Mouse (Mus musculus) brain, embryonic 14.5 days (tissue): ENCODE measurements at regions not wholly inside any gene's neighbourhood (a gene's known extent, or its start where the extent isn't known, plus 50 kb on each side); places are given as distances from the start of the nearest gene placed in this dataset.

Experiments used
- DNase-seq: peaks from one replicate; pipeline ENCODE4 v3.0.0-alpha.2; 2011; ENCODE audit warnings: low read depth
- CTCF ChIP-seq: fragments of 200-500 bp; IDR thresholded peaks from 2 replicates; pipeline ENCODE4 v1.5.1; 2012; ENCODE audit warnings: inconsistent platforms, mild to moderate bottlenecking, moderate library complexity, borderline replicate concordance; ENCODE audit not compliant: insufficient read depth, insufficient read length; ENCODE audit errors: extremely low read depth
- POLR2A ChIP-seq: fragments of 200-500 bp; IDR thresholded peaks from 2 replicates; pipeline ENCODE4 v1.6.1; 2012; ENCODE audit warnings: mild to moderate bottlenecking, inconsistent platforms, borderline replicate concordance; ENCODE audit not compliant: poor library complexity, insufficient read depth, insufficient read length, severe bottlenecking; ENCODE audit errors: extremely low read depth

DNA sequence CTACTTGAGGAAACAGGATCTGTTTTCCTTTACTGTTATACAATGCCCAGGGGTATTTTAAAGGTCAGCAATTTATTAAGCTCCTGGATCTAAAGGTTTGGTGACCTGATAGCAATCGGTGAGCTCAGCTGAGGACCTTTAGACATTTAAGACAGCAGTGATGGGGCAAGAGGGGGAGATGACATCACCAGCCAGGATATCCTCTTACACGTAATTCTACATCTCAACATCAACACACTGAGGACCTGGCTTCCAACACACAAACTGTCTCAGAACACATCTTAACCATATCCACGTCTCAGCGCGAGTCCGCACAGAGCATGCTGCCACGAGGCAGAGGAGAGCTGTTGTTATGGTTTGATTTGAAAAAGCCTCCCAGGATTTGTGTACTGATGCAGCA, 69.2 kb downstream of the Nhlrc3 start:
- no peak for TF ChIP-seq CTCF
- TF ChIP-seq POLR2A = no peak
- no peak for DNase-seq

DNA sequence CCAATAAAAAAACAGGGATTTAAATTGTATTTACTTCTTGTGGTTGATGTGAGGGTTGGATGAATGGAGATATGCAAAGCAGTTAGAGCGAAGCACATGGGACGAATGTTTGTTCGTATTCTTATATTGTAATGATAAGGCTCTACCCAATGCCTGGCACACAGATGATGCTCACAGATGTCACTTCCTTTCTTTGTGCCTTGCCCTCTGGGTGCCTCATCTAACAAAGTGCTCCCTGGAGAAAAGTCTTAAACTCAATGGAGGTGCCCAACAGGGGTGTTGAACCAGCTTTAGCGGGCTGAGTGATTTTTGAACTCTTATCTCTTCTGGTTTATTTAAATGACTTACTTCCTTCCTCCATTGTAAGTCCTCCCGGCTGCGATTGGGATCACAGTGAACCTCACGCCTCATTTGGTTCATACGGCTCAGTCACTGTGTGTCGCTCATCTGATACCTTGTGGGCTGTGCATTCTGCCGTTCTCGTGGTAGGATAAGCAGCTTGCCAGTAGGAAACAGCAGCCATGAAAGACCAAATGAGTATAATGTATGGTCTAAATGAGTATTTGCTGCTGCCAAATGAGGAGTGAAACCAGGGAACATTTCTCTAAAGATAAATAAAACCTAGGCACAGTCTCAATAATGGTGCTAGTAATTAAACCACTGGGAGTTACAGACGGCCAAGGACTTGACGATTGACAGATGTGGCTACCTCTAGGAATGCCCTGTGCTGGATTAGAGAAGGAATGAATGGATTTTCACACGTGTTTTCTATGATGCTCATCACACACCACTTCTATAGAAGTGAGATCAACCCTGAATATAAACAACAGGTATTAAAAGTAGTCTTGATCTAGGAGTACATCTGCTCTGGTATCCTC, 81.2 kb downstream of the Nhlrc3 start:
- TF ChIP-seq CTCF (no peak), POLR2A (no peak)
- DNase-seq = peak; percentile 43

DNA sequence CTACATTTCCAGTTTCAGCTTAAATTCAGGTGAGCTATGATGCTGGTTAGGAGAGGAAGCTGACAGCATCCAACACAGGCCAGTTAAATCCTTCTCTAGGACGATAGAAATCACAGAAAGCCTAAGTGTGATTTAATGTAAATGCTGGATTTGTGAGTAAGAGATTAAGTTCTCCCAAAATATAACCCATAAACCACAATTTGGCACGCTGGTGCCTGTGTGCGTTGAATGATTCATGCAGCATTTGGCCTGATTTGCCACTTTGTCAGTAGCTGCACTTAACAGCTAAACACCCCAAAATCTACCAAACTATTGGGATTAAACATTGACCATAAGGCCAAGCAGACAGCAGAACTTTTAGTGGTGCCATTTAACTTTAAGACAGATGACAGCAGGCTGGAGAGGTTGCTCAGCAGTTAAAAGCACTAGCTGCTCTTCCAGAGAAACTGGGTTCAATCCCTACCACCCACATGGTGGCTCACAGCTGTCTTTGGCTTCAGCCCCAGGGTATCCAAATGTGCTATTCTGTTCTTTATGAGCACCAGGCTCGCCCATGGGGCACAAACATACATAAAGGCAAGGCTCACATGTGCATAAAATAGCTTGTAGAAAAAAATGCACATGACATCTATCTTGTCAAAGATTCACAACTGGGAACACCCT, 83.5 kb downstream of the Nhlrc3 start:
- peak; percentile 28 for DNase-seq
- no peak for TF ChIP-seq POLR2A
- no peak for TF ChIP-seq CTCF

DNA sequence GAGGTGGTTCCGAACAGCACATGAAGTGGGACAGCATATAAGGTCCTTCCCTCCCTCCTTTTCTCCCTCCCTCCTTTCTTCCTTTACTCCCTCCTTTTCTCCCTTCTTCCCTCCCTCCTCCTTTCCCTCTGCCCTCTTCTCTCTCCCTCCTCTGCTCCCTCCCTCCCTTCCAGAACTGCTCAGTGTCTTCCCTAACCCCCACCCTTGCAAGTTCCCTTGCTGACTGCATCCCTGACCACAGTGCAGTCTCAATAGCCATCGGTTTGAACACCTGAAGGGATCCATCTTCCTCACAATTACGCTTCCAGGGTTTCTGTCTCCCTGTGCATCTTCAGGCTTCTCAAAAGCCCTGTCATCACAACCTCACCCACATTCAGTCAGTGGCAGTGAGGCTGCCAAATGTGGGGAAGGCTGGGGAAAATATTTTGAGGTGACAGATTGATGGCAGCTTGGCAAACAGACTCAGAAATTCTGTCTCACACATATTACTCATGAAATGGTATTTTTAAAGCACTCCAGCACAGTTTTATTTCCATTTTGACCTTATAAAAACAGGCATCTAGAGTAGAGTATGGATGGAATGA, 86.2 kb downstream of the Nhlrc3 start:
- peak; percentile 80 for DNase-seq
- no peak for TF ChIP-seq CTCF
- no peak for TF ChIP-seq POLR2A

DNA sequence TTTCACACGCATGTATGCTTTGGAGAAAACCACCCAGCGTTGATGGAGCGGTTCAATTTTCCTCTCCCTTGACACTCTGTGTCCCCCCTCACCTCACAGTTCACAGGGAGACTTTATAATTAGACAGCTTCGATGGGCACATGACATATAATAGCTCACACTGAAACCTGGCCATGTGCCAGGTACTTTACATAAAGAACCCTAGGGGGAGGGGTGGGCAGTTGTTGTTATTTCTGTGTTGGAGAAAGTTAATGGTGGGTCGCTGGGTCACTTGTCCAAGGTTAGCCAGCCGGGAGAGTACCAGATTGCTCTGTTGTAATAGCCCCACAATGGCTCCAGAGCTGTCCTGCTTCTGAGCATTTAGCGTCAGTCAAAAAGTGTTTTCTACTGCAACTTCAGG, 90.2 kb downstream of the Nhlrc3 start:
- TF ChIP-seq POLR2A (no peak), CTCF (no peak)
- peak; percentile 81 for DNase-seq

DNA sequence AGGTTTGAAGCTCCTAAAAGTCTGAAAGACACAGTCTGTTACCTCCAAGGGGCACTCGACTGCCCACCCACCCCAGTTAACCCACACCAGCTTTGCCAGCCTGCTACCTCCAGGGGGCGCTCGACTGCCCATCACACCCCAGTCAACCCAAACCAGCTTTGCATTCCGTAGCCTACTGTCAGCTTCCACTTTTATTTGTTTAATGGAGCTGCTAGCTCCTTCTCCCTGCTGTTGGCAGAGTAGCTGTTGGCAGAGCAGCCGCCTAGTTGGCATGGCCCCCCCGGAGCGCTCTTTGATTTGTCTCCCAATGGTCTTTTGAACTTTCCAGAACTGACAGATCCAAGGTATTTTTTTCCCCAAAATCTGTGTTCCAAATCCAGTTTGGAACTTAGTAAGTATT, 91.2 kb downstream of the Nhlrc3 start:
- peak; percentile 57 for DNase-seq
- TF ChIP-seq POLR2A (no peak), CTCF (peak; percentile 20; the same call in 1 of the 2 replicates)

DNA sequence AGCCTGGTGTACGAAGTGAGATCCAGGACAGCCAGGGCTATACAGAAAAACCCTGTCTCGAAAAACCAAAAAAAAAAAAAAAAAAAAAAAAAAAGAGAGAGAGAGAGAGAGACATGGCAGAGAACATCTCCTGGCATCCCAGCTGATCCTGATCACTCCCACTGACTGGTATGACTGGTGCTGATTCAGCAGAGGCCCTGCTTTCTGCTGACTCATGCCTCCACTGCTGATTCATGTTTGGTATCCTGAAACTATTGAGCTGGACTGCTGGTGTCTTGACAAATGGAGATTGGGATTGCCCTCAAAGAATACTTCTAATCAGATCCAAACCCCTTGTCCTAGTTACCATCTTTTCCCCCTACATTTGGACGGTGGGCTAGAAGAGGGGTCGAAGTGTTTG, 101.9 kb downstream of the Nhlrc3 start:
- TF ChIP-seq CTCF = no peak
- no peak for TF ChIP-seq POLR2A
- DNase-seq = no peak

DNA sequence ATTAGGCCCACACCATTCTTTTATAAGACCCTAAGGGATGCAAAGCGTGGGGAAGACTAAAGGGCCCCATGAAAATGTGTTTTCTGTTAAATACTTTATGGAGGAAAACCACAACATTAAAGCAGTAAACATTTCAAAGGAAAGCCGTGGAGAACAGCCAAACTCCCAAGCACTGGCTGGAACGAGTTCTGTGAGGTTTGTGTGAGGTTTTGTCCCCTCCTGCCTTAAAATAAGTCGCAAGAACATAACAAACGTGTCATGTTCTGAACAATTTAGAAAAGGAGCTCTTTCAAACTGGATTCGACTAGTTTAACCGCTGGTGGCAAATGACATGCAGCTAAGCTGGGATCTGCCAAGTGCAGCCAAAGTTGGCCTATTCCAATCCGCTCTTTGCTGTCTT, 109.4 kb downstream of the Nhlrc3 start:
- TF ChIP-seq CTCF = no peak
- no peak for TF ChIP-seq POLR2A
- peak; percentile 60 for DNase-seq

DNA sequence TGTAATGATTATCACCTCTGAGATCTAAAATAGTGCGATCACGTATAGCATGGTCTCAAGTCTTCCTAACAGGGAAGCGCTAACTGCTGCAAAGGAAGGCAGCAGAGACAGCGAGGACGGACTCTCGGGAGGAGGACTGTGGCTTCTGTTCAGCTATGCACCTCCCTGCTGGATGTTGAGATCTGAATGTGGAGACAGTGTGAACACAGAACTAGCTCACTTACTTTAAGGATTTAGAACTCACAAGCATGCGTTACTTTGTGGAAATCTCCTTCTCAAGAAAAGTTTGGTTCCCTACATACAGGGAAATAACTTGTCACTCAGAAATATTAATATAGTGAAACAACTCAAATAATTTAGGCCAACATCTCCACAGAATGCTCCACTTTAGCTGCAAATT, 109.8 kb downstream of the Nhlrc3 start:
- TF ChIP-seq POLR2A = no peak
- no peak for TF ChIP-seq CTCF
- no peak for DNase-seq

DNA sequence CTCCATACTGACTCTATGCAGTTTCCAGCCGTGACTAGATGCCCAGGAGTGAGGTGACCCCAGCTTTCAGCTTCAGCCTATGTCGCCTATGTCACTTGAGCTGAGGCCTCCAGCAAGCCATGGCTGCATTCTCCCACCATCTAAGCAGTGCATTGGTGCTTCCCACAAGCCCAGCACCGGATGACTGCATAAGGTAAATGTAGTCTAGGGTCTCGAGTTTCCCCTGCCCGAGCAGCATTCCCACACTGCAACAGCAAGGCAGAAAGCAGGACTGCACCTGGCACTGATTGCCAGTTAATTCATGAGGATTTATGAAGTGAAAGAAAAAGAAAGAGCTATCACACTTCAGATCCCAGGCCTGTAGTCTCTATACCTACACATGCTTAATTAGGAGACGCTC, 119.5 kb downstream of the Nhlrc3 start:
- TF ChIP-seq CTCF (no peak), POLR2A (no peak)
- no peak for DNase-seq

DNA sequence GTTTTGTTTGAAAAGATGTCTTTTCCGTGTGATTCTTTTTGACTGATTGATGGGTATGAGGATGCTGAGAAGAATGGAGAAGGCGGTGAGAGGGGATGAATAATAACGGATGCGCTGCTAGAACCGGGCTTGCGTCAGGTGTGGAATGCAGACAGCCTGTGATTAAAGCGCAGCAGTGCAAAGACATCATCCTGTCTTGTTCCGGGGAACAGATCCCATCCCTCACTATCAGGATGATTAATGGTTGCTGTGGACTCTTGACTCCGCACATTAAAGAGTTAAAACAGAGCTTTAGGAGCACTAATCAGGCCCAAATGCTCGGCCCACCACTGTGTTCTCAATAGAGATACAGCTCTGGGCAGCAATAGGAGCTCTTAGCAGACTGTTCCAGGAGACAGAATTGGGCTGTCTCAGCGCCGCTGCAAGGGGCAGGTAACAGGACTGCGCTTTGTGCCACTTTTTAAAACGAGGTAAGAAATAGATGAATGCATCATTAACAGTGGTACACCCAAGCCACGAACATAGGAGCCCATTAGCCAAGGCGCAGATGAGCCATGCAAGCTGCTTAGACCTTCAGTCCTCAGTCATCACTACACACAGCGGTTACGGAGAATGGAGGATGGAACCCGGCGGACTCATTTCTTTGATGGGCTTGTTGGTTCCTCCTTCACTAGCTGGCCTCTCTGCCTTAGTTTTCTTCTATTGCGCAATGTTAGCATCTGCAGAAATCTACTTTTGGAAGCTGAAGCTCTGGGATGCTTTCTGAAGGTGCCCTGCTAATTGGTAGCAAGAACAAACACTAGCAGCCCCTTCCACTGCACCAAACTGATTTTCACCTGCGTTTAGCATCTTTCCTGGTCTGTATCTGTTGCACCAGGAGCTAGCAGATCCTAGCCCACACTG, 121.6 kb downstream of the Nhlrc3 start:
- DNase-seq = peak; percentile 37
- TF ChIP-seq CTCF = no peak

DNA sequence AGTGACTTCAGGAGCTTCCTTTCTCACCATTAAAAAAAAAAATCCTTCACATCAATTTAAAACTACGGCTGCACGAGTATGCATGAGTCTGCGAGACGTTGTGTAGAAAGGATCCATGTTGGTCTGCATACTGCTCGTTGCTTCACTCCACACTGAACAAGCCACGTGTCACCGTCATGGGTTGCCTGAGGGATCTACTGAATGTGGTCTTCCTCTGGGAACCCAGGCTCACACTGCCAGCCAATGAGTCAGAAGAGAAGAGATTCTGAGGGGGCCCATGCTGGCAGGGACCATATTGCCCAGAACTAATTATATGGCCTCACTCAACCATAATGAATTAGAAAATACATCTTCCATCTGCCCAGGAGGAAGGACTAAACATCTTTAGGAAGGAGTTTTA, 124.6 kb downstream of the Nhlrc3 start:
- TF ChIP-seq POLR2A (no peak), CTCF (no peak)
- peak; percentile 47 for DNase-seq
